Mouse (Mus musculus) olfactory bulb, adult 2 months (tissue): ENCODE data around the gene 1700003F12Rik.

ENCODE experiments used
- CTCF ChIP-seq: fragments of 200-500 bp; IDR thresholded peaks from 2 replicates; pipeline ENCODE4 v1.5.1; 2012; ENCODE audit warnings: low read depth, mild to moderate bottlenecking, low read length, moderate library complexity; ENCODE audit not compliant: insufficient read depth
- POLR2A ChIP-seq: fragments of 200-500 bp; IDR thresholded peaks from 2 replicates; pipeline ENCODE4 v1.6.1; 2012; ENCODE audit warnings: mild to moderate bottlenecking, low read depth, low read length, moderate library complexity; ENCODE audit not compliant: insufficient read depth

DNA sequence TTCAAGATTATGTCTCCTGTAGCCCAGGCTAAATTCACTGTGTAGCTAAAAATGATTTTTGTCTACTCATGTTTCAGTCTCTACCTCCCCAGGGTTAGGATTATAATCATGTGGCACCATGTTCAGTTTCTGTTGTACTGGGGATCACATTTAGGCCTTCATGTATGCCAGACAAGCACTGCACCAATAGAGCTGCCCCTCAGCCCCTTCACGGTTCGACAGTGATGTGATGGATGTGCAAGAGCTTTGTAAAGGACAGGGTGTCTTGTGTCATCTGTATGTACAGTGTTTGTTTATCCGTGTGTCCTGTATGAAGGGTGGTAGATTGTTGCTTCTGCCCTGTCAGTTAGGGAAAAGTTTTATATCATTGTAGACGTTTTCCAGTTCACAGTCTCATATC, 38.4 kb upstream of the 1700003F12Rik start:
- no peak for TF ChIP-seq POLR2A
- TF ChIP-seq CTCF, result no peak
